In genomic region chr8:95487800-95488697, GRCm38 (mm10) we compare ENCODE assay signal across 7 mouse cellular contexts. TPM values are rescaled to one million over a fixed set of nuclear protein-coding genes. Genes with fewer than 3 reads are reported as not detected.
DNase-seq lines count a peak whose midpoint lies in the region; ATAC-seq and TF ChIP-seq lines count a peak whose summit lies in the region.

No protein-coding gene starts in this region.

- peak overlapping the region; percentile 90 for H3K4me2 ChIP-seq in heart, embryonic 13.5 days
- H3K4me2 ChIP-seq in limb, embryonic 14.5 days (replicated peaks; ENCODE audit: low read depth, low read length, severe bottlenecking) = peak overlapping the region; percentile 89
- H3K4me2 ChIP-seq in neural tube, embryonic 11.5 days (ENCODE audit: low read depth) = peak overlapping the region; percentile 95

- DNase-seq in urinary bladder, adult 2 months (ENCODE audit: low spot score) = peak; percentile 29
- no peak for DNase-seq in urinary bladder, postnatal 4 days (ENCODE audit: low spot score in 2 of 2)
- peak; percentile 11 to 30 for DNase-seq in cerebellum, adult 2 months
- no peak for DNase-seq in limb, embryonic 14.5 days (ENCODE audit: low spot score)
- no peak for DNase-seq in neural tube, embryonic 11.5 days (ENCODE audit: low spot score)
- no peak for DNase-seq in right cerebral cortex, adult 18-20 months

- H3K4me3 ChIP-seq in cerebellum, adult 2 months (replicated peaks; ENCODE audit: insufficient read depth, low read depth, low read length) = peak overlapping the region; percentile 57
- H3K4me3 ChIP-seq in heart, embryonic 13.5 days = peak overlapping the region; percentile 98
- H3K4me3 ChIP-seq in limb, embryonic 14.5 days (replicated peaks; ENCODE audit: low read length) = peak overlapping the region; percentile 93
- H3K4me3 ChIP-seq in neural tube, embryonic 11.5 days (ENCODE audit: low read depth, low read length) = peak overlapping the region; percentile 99

- no peaks in the 10 kb centered on the region for H3K27me3 ChIP-seq in cerebellum, adult 2 months (ENCODE audit: control insufficient read depth, insufficient read depth, low read length)
- H3K27me3 ChIP-seq in heart, embryonic 13.5 days (replicated peaks) = no peaks in the 10 kb centered on the region
- no peaks in the 10 kb centered on the region for H3K27me3 ChIP-seq in limb, embryonic 14.5 days (ENCODE audit: control insufficient read depth, insufficient read depth, low read length)
- no peaks in the 10 kb centered on the region for H3K27me3 ChIP-seq in neural tube, embryonic 11.5 days (ENCODE audit: control insufficient read depth, insufficient read depth, low read length)

- no peak for TF ChIP-seq POLR2A in cerebellum, adult 2 months (IDR thresholded peaks at IDR 0.05; ENCODE audit: borderline replicate concordance, insufficient read depth, low read length)
- no peak for TF ChIP-seq POLR2A in limb, embryonic 14.5 days (IDR thresholded peaks at IDR 0.05; ENCODE audit: borderline replicate concordance, extremely low read depth, insufficient read depth, insufficient read length)

- H3K36me3 ChIP-seq in heart, embryonic 13.5 days = peaks cover 39% of the 10 kb centered on the region
- H3K36me3 ChIP-seq in limb, embryonic 14.5 days (ENCODE audit: control insufficient read depth, insufficient read depth, low read length) = peaks cover 41% of the 10 kb centered on the region
- H3K36me3 ChIP-seq in neural tube, embryonic 11.5 days (ENCODE audit: control insufficient read depth, insufficient read depth, low read length) = peaks cover 9% of the 10 kb centered on the region; the same call in 1 of the 2 replicates

- peak; percentile 48; the same call in 1 of the 2 replicates for ATAC-seq in heart, embryonic 13.5 days (ENCODE audit: extremely low read depth, insufficient number of reproducible peaks, low FRiP score, low TSS enrichment)
- ATAC-seq in limb, embryonic 14.5 days (ENCODE audit: low FRiP score, low read depth) = peak; percentile 31
- ATAC-seq in neural tube, embryonic 11.5 days (ENCODE audit: insufficient read depth, low FRiP score, low TSS enrichment) = peak; percentile 39

- TF ChIP-seq CTCF in cerebellum, adult 2 months (IDR thresholded peaks at IDR 0.05; ENCODE audit: borderline replicate concordance, insufficient read depth, low read depth, low read length) = no peak

- peak overlapping the region; percentile 99 for H3K9ac ChIP-seq in heart, embryonic 13.5 days
- peak overlapping the region; percentile 95 for H3K9ac ChIP-seq in limb, embryonic 14.5 days (ENCODE audit: low read depth, low read length, severe bottlenecking)
- H3K9ac ChIP-seq in neural tube, embryonic 11.5 days (ENCODE audit: low read length) = peak overlapping the region; percentile 95

- H3K9me3 ChIP-seq in heart, embryonic 13.5 days = no peaks in the 10 kb centered on the region
- H3K9me3 ChIP-seq in limb, embryonic 14.5 days (ENCODE audit: control insufficient read depth, low read length) = no peaks in the 10 kb centered on the region
- no peaks in the 10 kb centered on the region for H3K9me3 ChIP-seq in neural tube, embryonic 11.5 days (ENCODE audit: control insufficient read depth, low read length)

- WGBS in cerebellum, adult 2 months = 2% methylated on average over 65 of the region's 95 CpGs
- WGBS in heart, embryonic 13.5 days = under 1% methylated on average over 55 of the region's 95 CpGs
- 0% methylated on average over 13 of the region's 95 CpGs for WGBS in limb, embryonic 14.5 days
- WGBS in neural tube, embryonic 11.5 days = 1% methylated on average over 24 of the region's 95 CpGs

- no peak overlapping the region for H3K27ac ChIP-seq in cerebellum, adult 2 months (ENCODE audit: insufficient read depth, low read length)
- H3K27ac ChIP-seq in heart, embryonic 13.5 days (replicated peaks) = peak overlapping the region; percentile 66
- H3K27ac ChIP-seq in limb, embryonic 14.5 days (replicated peaks; ENCODE audit: low read depth, low read length) = no peak overlapping the region; the same call in 1 of the 2 replicates
- peak overlapping the region; percentile 44; the same call in 1 of the 2 replicates for H3K27ac ChIP-seq in neural tube, embryonic 11.5 days (ENCODE audit: low read depth, low read length)

- H3K4me1 ChIP-seq in cerebellum, adult 2 months (ENCODE audit: control insufficient read depth, insufficient read depth, low read length) = peaks cover 4% of the 10 kb centered on the region
- peaks cover 21% of the 10 kb centered on the region for H3K4me1 ChIP-seq in heart, embryonic 13.5 days
- peaks cover 10% of the 10 kb centered on the region for H3K4me1 ChIP-seq in limb, embryonic 14.5 days (ENCODE audit: control insufficient read depth, insufficient read depth, low read length)
- H3K4me1 ChIP-seq in neural tube, embryonic 11.5 days (ENCODE audit: control insufficient read depth, insufficient read depth, low read length) = peaks cover 3% of the 10 kb centered on the region; the same call in 1 of the 2 replicates

RNA-seq across cellular contexts. Expression of gene Csnk2a2, which starts 1.8 kb away (rescaled TPM):
- 38.6 and 44.3 TPM in 2 replicates for polyA plus RNA-seq in urinary bladder, adult 2 months (2012; rRNA removed)
- 37.6 and 38.2 TPM in 2 replicates for polyA plus RNA-seq in cerebellum, adult 2 months (2012; rRNA removed)
- 7.1 TPM in 2 replicates for polyA plus RNA-seq in heart, embryonic 13.5 days (2015; fragmentation: Nextera tagmentation; extraction: Ambion mirVana)
- polyA plus RNA-seq in limb, embryonic 14.5 days (2012; rRNA removed) = 53.6 and 57.4 TPM in 2 replicates
- 22.5 and 22.6 TPM in 2 replicates for polyA plus RNA-seq in limb, embryonic 14.5 days (2014; fragmentation: Nextera tagmentation; extraction: Ambion mirVana)
- polyA plus RNA-seq in neural tube, embryonic 11.5 days (2014; fragmentation: Nextera tagmentation; extraction: Ambion mirVana) = 16.7 and 18.3 TPM in 2 replicates

RNA-seq across cellular contexts. Expression of gene Ccdc113, which starts 45.8 kb away (rescaled TPM):
- polyA plus RNA-seq in urinary bladder, adult 2 months (2012; rRNA removed) = 0.96 and 1.2 TPM in 2 replicates
- 1.1 and 1.2 TPM in 2 replicates for polyA plus RNA-seq in cerebellum, adult 2 months (2012; rRNA removed)
- polyA plus RNA-seq in heart, embryonic 13.5 days (2015; fragmentation: Nextera tagmentation; extraction: Ambion mirVana) = 2.2 and 2.4 TPM in 2 replicates
- 0.12 and 0.24 TPM in 2 replicates for polyA plus RNA-seq in limb, embryonic 14.5 days (2012; rRNA removed)
- 0.25 and 0.48 TPM in 2 replicates for polyA plus RNA-seq in limb, embryonic 14.5 days (2014; fragmentation: Nextera tagmentation; extraction: Ambion mirVana)
- 0.17 and 0.43 TPM in 2 replicates for polyA plus RNA-seq in neural tube, embryonic 11.5 days (2014; fragmentation: Nextera tagmentation; extraction: Ambion mirVana)

RNA-seq across cellular contexts. Expression of gene Cfap20, which starts 53.4 kb away (rescaled TPM):
- 62.3 and 86.8 TPM in 2 replicates for polyA plus RNA-seq in urinary bladder, adult 2 months (2012; rRNA removed)
- 76.0 and 76.1 TPM in 2 replicates for polyA plus RNA-seq in cerebellum, adult 2 months (2012; rRNA removed)
- 151 and 167 TPM in 2 replicates for polyA plus RNA-seq in heart, embryonic 13.5 days (2015; fragmentation: Nextera tagmentation; extraction: Ambion mirVana)
- polyA plus RNA-seq in limb, embryonic 14.5 days (2012; rRNA removed) = 154 and 161 TPM in 2 replicates
- 158 and 168 TPM in 2 replicates for polyA plus RNA-seq in limb, embryonic 14.5 days (2014; fragmentation: Nextera tagmentation; extraction: Ambion mirVana)
- 128 and 142 TPM in 2 replicates for polyA plus RNA-seq in neural tube, embryonic 11.5 days (2014; fragmentation: Nextera tagmentation; extraction: Ambion mirVana)

Comparison
In these comparisons a context has a peak if more than half of its experiments do, and no peak if none do; other contexts are left out.
1. DNase-seq: peak in urinary bladder, adult 2 months (single experiment) and cerebellum, adult 2 months (2 of 2); none in urinary bladder, postnatal 4 days (0 of 2), limb, embryonic 14.5 days (single experiment), neural tube, embryonic 11.5 days (single experiment) and right cerebral cortex, adult 18-20 months (single experiment).
2. H3K27ac ChIP-seq: peak in heart, embryonic 13.5 days (single experiment) and neural tube, embryonic 11.5 days (single experiment); none in cerebellum, adult 2 months (single experiment) and limb, embryonic 14.5 days (single experiment).
3. Peak in every context shown above with its lines, with median percentiles within 50 percentile points of each other: H3K4me3 ChIP-seq, ATAC-seq, H3K4me2 ChIP-seq and H3K9ac ChIP-seq.